Mouse (Mus musculus) cerebellum, adult 2 months (tissue): ENCODE data around the gene Cabp2.

Source experiments
- CTCF ChIP-seq: fragments of 200-500 bp; IDR thresholded peaks from 2 replicates; pipeline ENCODE4 v1.5.1; 2011; ENCODE audit warnings: low read depth, mild to moderate bottlenecking, control low read depth, low read length, moderate library complexity, borderline replicate concordance; ENCODE audit not compliant: insufficient read depth
- POLR2A ChIP-seq: fragments of 200-500 bp; IDR thresholded peaks from 2 replicates; pipeline ENCODE4 v1.6.1; 2011; ENCODE audit warnings: low read length, control low read depth, borderline replicate concordance; ENCODE audit not compliant: insufficient read depth

- TF ChIP-seq CTCF (no peak), POLR2A (no peak)
Observed at GRCm38 (mm10) chr19:4114551-4114950, 33.2 kb downstream of the Cabp2 start.
